Mouse (Mus musculus) embryonic facial prominence, embryonic 15.5 days (tissue): ENCODE data around the gene Osbpl2. TPM values are rescaled to one million over a fixed set of nuclear protein-coding genes. Genes with fewer than 3 reads are reported as not detected.

Source experiments
- ATAC-seq: fragments of 200-750 bp; cut with Nextera tagmentation; 2 replicates; pipeline ENCODE4 v1.8.0; 2017; ENCODE audit warnings: low read depth, moderate TSS enrichment; ENCODE audit not compliant: insufficient number of reproducible peaks, low FRiP score, low TSS enrichment
- H3K27ac ChIP-seq: fragments of 300-500 bp; sonication (generic); replicated peaks from 2 replicates; pipeline ENCODE4 v1.5.1; 2015; ENCODE audit warnings: mild to moderate bottlenecking, inconsistent platforms
- H3K27me3 ChIP-seq: fragments of 300-500 bp; sonication (generic); 2 replicates; pipeline ENCODE4 v1.6.1; 2015; ENCODE audit warnings: inconsistent platforms
- H3K36me3 ChIP-seq: fragments of 300-500 bp; sonication (generic); 2 replicates; pipeline ENCODE4 v1.6.1; 2015; ENCODE audit warnings: mild to moderate bottlenecking, inconsistent platforms
- H3K4me1 ChIP-seq: fragments of 300-500 bp; sonication (generic); 2 replicates; pipeline ENCODE4 v1.6.1; 2015; ENCODE audit warnings: inconsistent platforms
- H3K4me2 ChIP-seq: fragments of 300-500 bp; sonication (generic); replicated peaks from 2 replicates; pipeline ENCODE4 v1.6.1; 2015; ENCODE audit warnings: mild to moderate bottlenecking, inconsistent platforms
- H3K4me3 ChIP-seq: fragments of 300-500 bp; sonication (generic); replicated peaks from 2 replicates; pipeline ENCODE4 v1.5.1; 2015; ENCODE audit warnings: mild to moderate bottlenecking, inconsistent platforms
- H3K9ac ChIP-seq: fragments of 300-500 bp; sonication (generic); 2 replicates; pipeline ENCODE4 v1.6.1; 2015; ENCODE audit warnings: inconsistent platforms
- H3K9me3 ChIP-seq: fragments of 300-500 bp; sonication (generic); replicated peaks from 2 replicates; pipeline ENCODE4 v1.6.1; 2016; ENCODE audit warnings: inconsistent platforms
- WGBS: fragments of 180-500 bp; shearing (Covaris S2); methylation state at CpG from one replicate; pipeline ENCODE4 v1.1.7; 2015; 5-methylcytosine and 5-hydroxymethylcytosine counted together
- polyA plus RNA-seq: library from polyadenylated mRNA; unstranded; fragments of >200 nt; fragmentation: Nextera tagmentation; extraction: Ambion mirVana; gene quantifications from 2 replicates; pipeline ENCODE4 v1.2.1, GENCODE M21; 2015

Gene Osbpl2
- 42.6 and 43.0 TPM in 2 replicates for polyA plus RNA-seq

DNA sequence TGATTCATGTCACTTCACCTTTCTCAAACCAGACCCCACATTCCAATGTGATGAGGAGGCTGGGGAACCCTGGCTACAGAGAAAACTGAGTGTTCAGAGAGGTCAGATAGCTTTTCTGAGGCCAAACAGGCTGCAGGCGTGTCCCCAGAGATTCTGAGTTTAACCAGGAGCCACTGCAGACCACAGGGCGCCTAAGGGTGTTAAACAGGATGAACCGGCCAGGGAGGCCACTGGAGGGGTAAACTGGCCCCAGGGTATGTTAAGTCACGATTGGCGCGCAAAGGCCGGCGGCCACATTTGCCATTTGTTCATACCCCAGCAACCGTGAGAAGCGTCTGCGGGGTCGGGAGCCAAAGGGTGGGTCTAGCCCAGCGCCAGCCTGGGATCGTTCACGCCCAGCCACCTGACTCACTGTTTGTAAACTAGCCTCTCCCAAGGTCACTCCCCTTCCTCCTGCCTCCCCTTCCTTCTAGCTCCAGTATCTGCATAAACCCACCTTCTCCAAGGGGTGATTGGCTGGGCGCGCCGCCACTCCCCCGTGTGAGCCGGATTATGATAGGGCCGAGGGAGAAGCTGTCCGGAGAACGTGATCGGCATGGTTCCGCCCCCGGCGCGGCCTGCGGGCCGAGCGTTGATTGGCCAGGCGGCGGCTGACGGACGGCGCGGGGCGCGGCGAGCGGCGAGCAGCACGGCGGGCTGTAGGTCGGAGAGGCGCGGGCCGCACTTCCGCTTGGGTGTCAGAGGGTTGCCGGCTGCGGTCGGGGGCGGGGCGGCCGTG, at the start of gene Osbpl2:
Gene Osbpl2, plus strand, starts transcription at position 646 of the 778 bp plus-strand sequence.
- under 1% methylated on average over 54 of the region's 55 CpGs for WGBS
- H3K4me3 ChIP-seq: peak within 1 kb of the TSS; percentile 92
- peak within 1 kb of the TSS; percentile 87 for H3K4me2 ChIP-seq
- peaks cover 54% of the 10 kb centered on the region for H3K4me1 ChIP-seq
- 0 out of 2 replicates have a peak, but pooled peaks cover 8% of the 10 kb centered on the region for H3K36me3 ChIP-seq
- H3K9ac ChIP-seq: peak within 1 kb of the TSS; percentile 84
- no peaks in the 10 kb centered on the region for H3K27me3 ChIP-seq
- peak; percentile 99 for ATAC-seq
- peak within 1 kb of the TSS; percentile 78 for H3K27ac ChIP-seq
- H3K9me3 ChIP-seq: no peaks in the 10 kb centered on the region

DNA sequence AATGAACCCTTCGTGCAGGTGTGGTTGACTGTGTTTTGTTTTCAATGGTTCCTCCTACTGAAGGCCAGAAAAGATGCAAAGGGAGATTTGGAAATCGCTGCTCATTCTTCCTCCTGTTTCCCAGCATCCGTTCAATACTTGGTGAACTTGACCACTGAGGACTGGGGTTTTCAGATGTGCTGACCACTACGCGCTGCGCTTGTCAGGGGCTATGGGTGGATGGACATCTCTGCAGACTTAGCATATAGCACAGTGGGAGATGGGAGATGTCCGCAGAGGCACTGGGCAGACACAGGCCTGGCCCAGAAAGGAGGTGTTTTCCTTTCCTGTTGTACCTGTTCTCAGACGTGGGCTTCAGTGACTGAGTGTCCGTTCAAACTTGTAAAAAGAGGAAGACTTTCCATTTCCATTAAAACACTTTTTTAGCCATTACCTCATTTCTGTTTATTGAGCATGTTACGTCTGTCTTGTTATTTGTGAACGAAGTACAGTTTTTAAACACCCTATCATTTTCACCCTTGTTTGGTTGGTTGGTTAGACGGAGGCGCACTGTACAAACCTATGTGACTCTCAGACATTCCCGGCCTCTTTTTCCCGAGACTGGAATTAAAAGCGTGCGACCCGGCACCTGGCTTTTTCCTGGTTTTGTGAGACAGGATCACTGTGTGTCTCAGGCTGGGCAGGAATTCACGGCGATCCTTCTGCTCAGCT, 49.2 kb upstream of the Osbpl2 start:
- Histone ChIP-seq H3K27me3 (no peaks in the 10 kb centered on the region), H3K27ac (peak overlapping the region; percentile 81), H3K4me2 (peak overlapping the region; percentile 78), H3K9ac (peak overlapping the region; percentile 50), H3K4me1 (peaks cover 14% of the 10 kb centered on the region), H3K36me3 (peaks cover 11% of the 10 kb centered on the region; the same call in 1 of the 2 replicates), H3K9me3 (no peaks in the 10 kb centered on the region), H3K4me3 (peak overlapping the region; percentile 83)
- peak; percentile 41 for ATAC-seq
- WGBS: 30% methylated on average over 20 of the region's 20 CpGs

DNA sequence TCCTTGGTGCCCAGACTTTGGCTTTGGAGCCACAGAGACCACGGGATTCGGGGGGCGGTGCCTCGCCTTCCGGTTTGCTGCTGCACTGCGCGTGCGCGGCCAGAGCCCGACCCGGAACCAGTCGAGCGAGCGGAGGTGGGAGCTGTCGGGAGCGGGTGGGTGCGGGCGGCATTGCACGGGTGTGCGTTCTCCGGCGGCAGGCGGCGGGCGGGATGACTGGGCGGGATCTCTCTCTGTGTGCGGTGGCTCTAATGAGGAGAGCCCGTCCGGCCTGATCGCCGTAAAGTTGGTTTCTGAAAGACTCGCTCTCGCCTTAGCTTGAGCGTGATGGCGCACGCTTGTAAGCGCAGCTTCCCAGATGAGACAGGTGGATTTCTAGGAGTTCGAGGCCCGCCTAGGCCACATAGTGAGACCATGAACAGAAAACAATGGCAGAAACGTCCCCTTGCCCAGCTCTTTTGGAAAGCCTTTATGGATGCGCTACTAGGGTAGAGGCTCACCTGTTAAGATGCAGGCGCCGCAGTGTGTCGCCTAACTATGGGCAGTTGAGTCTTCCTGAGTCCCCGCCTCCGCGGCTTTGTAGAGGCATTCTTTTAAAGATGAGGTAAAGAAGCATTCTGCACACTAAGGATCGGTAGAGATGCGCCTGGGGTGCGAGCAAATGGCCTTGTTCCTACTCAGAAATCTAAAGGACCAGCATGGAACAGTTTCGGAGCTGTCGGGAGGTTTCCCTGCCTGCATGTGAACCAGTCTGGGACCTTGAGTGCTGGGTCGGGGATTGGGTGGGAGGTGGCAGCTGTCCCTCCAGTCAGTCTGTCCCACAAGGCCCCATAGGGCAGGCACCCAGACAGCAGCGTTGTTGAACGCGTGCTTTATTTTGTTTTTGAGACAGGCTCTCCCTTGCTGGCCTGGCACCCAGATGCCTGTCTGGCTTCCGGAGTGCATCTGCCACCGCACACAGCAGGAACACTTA, 48.3 kb upstream of the Osbpl2 start, which contains the start of gene Mtg2:
Gene Mtg2, plus strand, starts transcription at position 108 of the 973 bp plus-strand sequence.
- Histone ChIP-seq H3K27me3 (no peaks in the 10 kb centered on the region), H3K4me3 (peak within 1 kb of the TSS; percentile 83), H3K27ac (peak within 1 kb of the TSS; percentile 81), H3K36me3 (peaks cover 11% of the 10 kb centered on the region; the same call in 1 of the 2 replicates), H3K9ac (peak within 1 kb of the TSS; percentile 50), H3K4me1 (peaks cover 14% of the 10 kb centered on the region), H3K9me3 (no peaks in the 10 kb centered on the region), H3K4me2 (peak within 1 kb of the TSS; percentile 78)
- 4% methylated on average over 58 of the region's 58 CpGs for WGBS
- ATAC-seq: peak; percentile 92

DNA sequence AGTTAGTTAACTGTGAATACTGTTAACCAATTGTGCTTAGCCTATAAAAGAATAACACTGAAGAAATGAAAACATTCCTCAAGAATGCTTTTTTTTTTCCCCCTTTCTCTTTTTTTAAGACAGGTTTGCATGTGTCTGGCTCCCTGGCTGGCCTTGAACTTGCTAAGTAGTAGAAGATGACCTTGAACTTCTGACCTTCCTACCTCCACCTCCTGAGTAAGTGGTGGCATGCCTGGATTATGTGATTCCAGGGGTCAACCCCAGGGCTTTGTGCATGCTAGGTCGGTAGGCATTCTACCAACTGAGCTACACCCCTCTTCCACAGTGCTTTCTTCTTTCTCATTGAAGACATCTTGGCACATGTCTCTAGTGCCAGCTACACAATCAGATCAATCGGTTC, 47.4 kb upstream of the Osbpl2 start:
- Histone ChIP-seq H3K4me2 (no peak overlapping the region), H3K27ac (no peak overlapping the region), H3K27me3 (no peaks in the 10 kb centered on the region), H3K4me3 (no peak overlapping the region; the same call in 1 of the 2 replicates), H3K4me1 (peaks cover 14% of the 10 kb centered on the region), H3K9ac (no peak overlapping the region), H3K9me3 (no peaks in the 10 kb centered on the region), H3K36me3 (peaks cover 11% of the 10 kb centered on the region; the same call in 1 of the 2 replicates)
- WGBS: 78% methylated on average over 2 of the region's 2 CpGs
- ATAC-seq: no peak

DNA sequence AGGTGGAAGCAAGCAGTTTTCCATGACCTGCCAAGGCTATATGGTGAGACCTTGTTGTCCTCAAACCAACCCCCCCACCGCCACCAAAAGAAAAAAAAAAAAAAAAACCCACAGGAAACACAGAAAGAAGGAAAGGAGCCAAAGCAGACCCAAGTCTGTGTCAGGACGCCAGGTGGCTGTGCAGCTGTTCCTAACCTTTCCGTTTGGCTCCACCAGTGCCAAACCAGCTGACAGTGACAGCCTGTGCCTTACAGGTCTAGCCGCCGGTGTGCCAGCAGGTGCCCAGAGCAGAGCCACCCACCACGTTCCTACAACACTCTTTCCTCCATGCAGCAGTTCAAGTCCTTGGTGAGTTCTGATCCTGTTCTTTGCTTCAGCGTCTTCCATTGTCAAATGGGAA, 46.2 kb upstream of the Osbpl2 start:
- H3K4me3 ChIP-seq: no peak overlapping the region
- WGBS: 85% methylated on average over 7 of the region's 7 CpGs
- ATAC-seq: no peak
- H3K27ac ChIP-seq: no peak overlapping the region
- no peaks in the 10 kb centered on the region for H3K9me3 ChIP-seq
- H3K36me3 ChIP-seq: peaks cover 12% of the 10 kb centered on the region
- no peaks in the 10 kb centered on the region for H3K27me3 ChIP-seq
- no peak overlapping the region for H3K9ac ChIP-seq
- peaks cover 14% of the 10 kb centered on the region for H3K4me1 ChIP-seq
- no peak overlapping the region for H3K4me2 ChIP-seq

DNA sequence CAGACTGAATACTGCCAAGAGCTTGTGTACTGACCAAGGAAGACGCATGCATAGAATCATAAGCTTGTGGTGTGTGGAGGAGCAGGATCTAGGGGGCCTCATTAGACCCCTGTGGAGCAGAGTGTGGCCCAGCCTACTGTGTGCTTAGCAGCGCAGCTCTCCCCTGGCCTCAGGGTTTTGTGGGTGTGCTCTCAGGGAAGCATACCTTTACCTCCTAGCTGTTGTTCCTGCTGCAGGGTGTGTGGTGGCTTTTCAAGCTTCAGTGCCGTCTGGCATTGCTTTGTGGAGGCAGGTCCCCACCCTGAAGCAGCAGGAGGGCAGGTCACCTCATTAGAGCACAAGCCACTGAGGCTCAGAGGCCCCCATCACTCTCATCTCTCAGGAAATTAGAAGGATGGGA, 41.5 kb upstream of the Osbpl2 start:
- 63% methylated on average over 3 of the region's 3 CpGs for WGBS
- no peaks in the 10 kb centered on the region for H3K4me1 ChIP-seq
- H3K4me3 ChIP-seq: no peak overlapping the region
- H3K36me3 ChIP-seq: peaks cover 11% of the 10 kb centered on the region; the same call in 1 of the 2 replicates
- no peak for ATAC-seq
- no peak overlapping the region for H3K27ac ChIP-seq
- H3K27me3 ChIP-seq: no peaks in the 10 kb centered on the region
- no peaks in the 10 kb centered on the region for H3K9me3 ChIP-seq
- H3K9ac ChIP-seq: no peak overlapping the region
- H3K4me2 ChIP-seq: no peak overlapping the region

DNA sequence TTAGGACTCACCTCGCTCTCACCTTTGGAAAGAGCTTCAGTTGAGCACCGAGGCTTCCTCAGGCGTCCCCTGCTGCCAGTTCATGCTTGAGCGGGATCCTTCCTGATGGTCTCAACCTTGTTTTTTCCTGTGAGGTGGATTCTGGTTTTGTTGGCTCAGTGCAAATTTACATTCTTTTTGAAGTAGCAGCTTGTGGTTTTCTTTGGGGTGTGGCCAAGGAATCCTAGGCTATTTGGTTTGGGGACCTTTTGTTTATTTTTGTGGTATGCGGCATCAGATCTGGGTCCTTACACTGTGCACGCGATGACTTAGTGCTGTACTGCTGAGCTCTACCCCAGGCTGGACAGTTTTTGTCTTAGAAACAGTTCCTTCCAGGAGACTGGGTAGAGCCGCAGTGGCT, 38.4 kb upstream of the Osbpl2 start:
- Histone ChIP-seq H3K4me2 (no peak overlapping the region), H3K4me1 (no peaks in the 10 kb centered on the region), H3K36me3 (peaks cover 15% of the 10 kb centered on the region; the same call in 1 of the 2 replicates), H3K9ac (no peak overlapping the region), H3K27ac (no peak overlapping the region), H3K4me3 (no peak overlapping the region), H3K9me3 (no peaks in the 10 kb centered on the region), H3K27me3 (no peaks in the 10 kb centered on the region)
- WGBS: 78% methylated on average over 8 of the region's 8 CpGs
- no peak for ATAC-seq

DNA sequence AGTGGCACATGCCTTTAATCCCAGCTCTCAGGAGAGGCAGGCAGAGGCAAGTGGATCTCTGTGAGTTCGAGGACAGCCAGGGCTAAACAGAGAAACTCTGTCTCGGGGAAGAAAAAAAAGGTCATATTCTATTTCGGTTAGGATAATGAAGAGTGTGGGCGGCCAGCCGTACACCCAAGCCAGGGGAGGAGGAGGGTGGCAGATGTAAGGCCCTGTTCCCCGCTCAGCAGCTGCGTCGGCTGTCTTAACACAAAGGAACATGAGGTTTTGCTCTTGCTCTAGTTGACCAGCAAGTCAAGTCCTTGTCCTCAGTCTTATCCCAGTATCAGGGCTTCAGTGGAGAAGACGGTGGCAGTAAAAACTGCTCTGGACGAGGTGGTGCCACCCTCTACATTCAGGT, 36.0 kb upstream of the Osbpl2 start:
- no peak overlapping the region for H3K4me2 ChIP-seq
- ATAC-seq: no peak
- no peak overlapping the region for H3K27ac ChIP-seq
- H3K9me3 ChIP-seq: no peaks in the 10 kb centered on the region
- H3K27me3 ChIP-seq: no peaks in the 10 kb centered on the region
- H3K4me1 ChIP-seq: no peaks in the 10 kb centered on the region
- 84% methylated on average over 10 of the region's 10 CpGs for WGBS
- no peak overlapping the region for H3K4me3 ChIP-seq
- H3K36me3 ChIP-seq: peaks cover 11% of the 10 kb centered on the region; the same call in 1 of the 2 replicates
- no peak overlapping the region for H3K9ac ChIP-seq

DNA sequence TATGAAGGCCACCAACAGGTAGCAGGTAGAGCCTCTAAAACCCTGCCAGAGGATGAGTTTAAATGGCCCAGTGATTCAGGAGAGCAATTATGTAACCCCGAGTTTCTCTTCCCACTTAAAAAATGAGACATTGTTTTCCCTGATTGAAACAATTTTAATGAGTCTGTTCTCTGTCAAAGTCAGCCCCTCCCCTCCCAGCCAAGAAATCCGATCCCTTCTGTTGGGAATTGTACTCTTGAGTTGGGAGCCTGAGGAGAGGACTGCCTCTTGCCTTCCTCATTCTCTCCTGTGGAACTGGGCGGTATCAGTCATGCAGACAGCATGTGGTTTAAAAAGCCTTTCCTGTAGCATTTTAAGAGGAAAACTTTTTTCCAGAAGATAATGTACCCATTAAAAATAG, 34.5 kb upstream of the Osbpl2 start:
- H3K4me3 ChIP-seq: no peak overlapping the region
- ATAC-seq: no peak
- WGBS: 12% methylated on average over 3 of the region's 3 CpGs
- H3K36me3 ChIP-seq: peaks cover 11% of the 10 kb centered on the region; the same call in 1 of the 2 replicates
- no peak overlapping the region for H3K4me2 ChIP-seq
- H3K4me1 ChIP-seq: no peaks in the 10 kb centered on the region
- no peak overlapping the region for H3K9ac ChIP-seq
- no peak overlapping the region for H3K27ac ChIP-seq
- no peaks in the 10 kb centered on the region for H3K9me3 ChIP-seq
- no peaks in the 10 kb centered on the region for H3K27me3 ChIP-seq

DNA sequence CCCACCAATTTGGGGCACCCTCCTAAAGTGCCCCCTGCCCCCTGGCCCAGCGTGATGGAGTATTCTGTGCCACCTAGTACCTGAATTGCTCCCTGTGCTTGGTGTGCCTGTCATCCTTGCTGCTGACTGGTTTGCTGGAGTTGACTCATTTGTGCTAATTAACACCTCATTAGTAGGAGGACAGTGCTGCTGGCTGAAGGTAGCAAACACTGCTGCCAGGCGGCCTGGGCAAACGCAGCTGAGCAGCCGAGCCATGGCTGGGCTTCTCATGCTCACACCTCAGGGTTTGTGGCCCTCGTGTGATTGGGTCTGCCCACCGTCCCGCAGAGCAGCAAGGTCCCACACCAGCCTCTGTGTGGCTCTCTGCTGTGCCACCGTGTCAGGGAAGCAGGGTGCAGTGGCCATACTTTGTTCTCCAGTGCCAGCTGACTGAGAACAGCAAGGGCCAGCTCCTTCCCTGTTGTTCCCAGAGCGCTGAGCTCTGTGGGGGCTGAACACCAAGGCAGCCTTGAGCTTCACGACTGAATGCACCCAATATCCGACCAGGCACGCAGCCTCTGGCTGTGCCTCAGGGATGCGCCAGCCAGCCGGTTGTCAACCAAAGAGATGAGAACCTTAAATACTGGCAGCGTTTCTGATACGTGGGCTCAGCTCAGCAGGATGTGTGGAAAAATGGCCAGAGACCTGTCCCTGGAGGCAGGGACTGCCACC, 33.0 kb upstream of the Osbpl2 start:
- H3K9ac ChIP-seq: no peak overlapping the region
- no peak for ATAC-seq
- H3K27me3 ChIP-seq: 0 out of 2 replicates have a peak, but pooled peaks cover 8% of the 10 kb centered on the region

More for the DNA sequence above, 33.0 kb upstream of the Osbpl2 start:
- no peaks in the 10 kb centered on the region for H3K9me3 ChIP-seq
- no peak overlapping the region for H3K27ac ChIP-seq
- H3K36me3 ChIP-seq: peaks cover 11% of the 10 kb centered on the region; the same call in 1 of the 2 replicates
- WGBS: 81% methylated on average over 16 of the region's 16 CpGs
- no peaks in the 10 kb centered on the region for H3K4me1 ChIP-seq
- H3K4me3 ChIP-seq: no peak overlapping the region
- no peak overlapping the region for H3K4me2 ChIP-seq
